ENCODE assay signal across 8 mouse cellular contexts in the genomic region with DNA sequence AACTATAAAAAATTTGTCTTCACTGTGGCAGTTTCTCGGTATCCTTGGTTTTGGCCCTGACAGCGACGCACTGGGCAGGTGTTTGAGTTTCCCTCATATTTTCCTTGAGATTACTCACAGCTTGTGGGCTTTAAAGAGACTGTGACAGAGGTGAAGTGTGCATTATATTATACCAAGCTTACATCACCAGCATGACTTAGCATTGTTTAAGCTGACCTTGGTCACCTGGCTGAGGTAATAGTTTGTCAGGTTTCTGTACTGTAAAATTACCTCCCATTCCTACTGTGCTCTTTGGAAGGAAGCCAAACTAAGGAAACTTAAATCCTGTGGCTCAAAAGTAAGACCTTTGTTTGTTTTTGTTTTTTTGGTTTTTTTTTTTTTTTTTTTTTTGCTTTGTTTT.
A peak's percentile ranks its signal among the peaks of the same experiment; 100 is the strongest.
DNase-seq lines count a peak whose midpoint lies in the region; ATAC-seq and TF ChIP-seq lines count a peak whose summit lies in the region.

No protein-coding gene starts in this region.

- no peaks in the 10 kb centered on the region for H3K27me3 ChIP-seq in heart, embryonic 15.5 days
- no peaks in the 10 kb centered on the region for H3K27me3 ChIP-seq in hindbrain, embryonic 16.5 days (replicated peaks; ENCODE audit: control insufficient read depth, insufficient read depth, low read length)
- no peaks in the 10 kb centered on the region for H3K27me3 ChIP-seq in midbrain, embryonic 14.5 days (ENCODE audit: control insufficient read depth, insufficient read depth, low read length)

- no peak overlapping the region for H3K9ac ChIP-seq in heart, embryonic 15.5 days
- H3K9ac ChIP-seq in hindbrain, embryonic 16.5 days (ENCODE audit: low read depth, low read length): no peak overlapping the region
- no peak overlapping the region for H3K9ac ChIP-seq in midbrain, embryonic 14.5 days (replicated peaks; ENCODE audit: low read length)

- no peak for TF ChIP-seq POLR2A in brain, embryonic 14.5 days (IDR thresholded peaks at IDR 0.05; ENCODE audit: borderline replicate concordance, extremely low read depth, insufficient read depth, insufficient read length, poor library complexity, severe bottlenecking)

- no peak for ATAC-seq in heart, embryonic 15.5 days (replicated peaks; ENCODE audit: insufficient number of reproducible peaks, insufficient read depth, low FRiP score, low read depth)
- no peak for ATAC-seq in hindbrain, embryonic 16.5 days
- ATAC-seq in midbrain, embryonic 14.5 days (ENCODE audit: low FRiP score, low TSS enrichment): no peak
- ATAC-seq in erythroid progenitor cell, adult 5-6 weeks (replicated peaks; ENCODE audit: low FRiP score, poor library complexity, severe bottlenecking): no peak

- H3K9me3 ChIP-seq in heart, embryonic 15.5 days (replicated peaks): no peaks in the 10 kb centered on the region
- H3K9me3 ChIP-seq in hindbrain, embryonic 16.5 days (ENCODE audit: control insufficient read depth, low read length): no peaks in the 10 kb centered on the region
- no peaks in the 10 kb centered on the region for H3K9me3 ChIP-seq in midbrain, embryonic 14.5 days (ENCODE audit: control insufficient read depth, low read length)

- TF ChIP-seq CTCF in brain, embryonic 14.5 days (IDR thresholded peaks at IDR 0.05; ENCODE audit: borderline replicate concordance, extremely low read depth, insufficient read depth, insufficient read length): no peak

- H3K36me3 ChIP-seq in heart, embryonic 15.5 days: peaks cover 16% of the 10 kb centered on the region; the same call in 1 of the 2 replicates
- peaks cover 3% of the 10 kb centered on the region; the same call in 1 of the 2 replicates for H3K36me3 ChIP-seq in hindbrain, embryonic 16.5 days (ENCODE audit: control insufficient read depth, insufficient read depth, low read length)
- peaks cover 12% of the 10 kb centered on the region for H3K36me3 ChIP-seq in midbrain, embryonic 14.5 days (ENCODE audit: control insufficient read depth, insufficient read depth, low read length)

- peak overlapping the region; percentile 99 for H3K27ac ChIP-seq in heart, embryonic 15.5 days
- no peak overlapping the region for H3K27ac ChIP-seq in hindbrain, embryonic 16.5 days (ENCODE audit: low read depth, low read length)
- no peak overlapping the region for H3K27ac ChIP-seq in midbrain, embryonic 14.5 days (replicated peaks; ENCODE audit: low read depth, low read length)

- no peak for DNase-seq in heart, adult 11 months
- DNase-seq in brain, embryonic 14.5 days (ENCODE audit: low read depth): peak; percentile 23
- no peak for DNase-seq in midbrain, embryonic 14.5 days
- DNase-seq in MN1 (ENCODE audit: low spot score): no peak
- no peak for DNase-seq in layer of hippocampus, adult 9-11 months

- WGBS in heart, embryonic 15.5 days: 43% methylated on average over 3 of the region's 3 CpGs
- WGBS in hindbrain, embryonic 16.5 days: 59% methylated on average over 3 of the region's 3 CpGs
- 61% methylated on average over 3 of the region's 3 CpGs for WGBS in midbrain, embryonic 14.5 days

- peak overlapping the region; percentile 79 for H3K4me2 ChIP-seq in heart, embryonic 15.5 days
- peak overlapping the region; percentile 84 for H3K4me2 ChIP-seq in hindbrain, embryonic 16.5 days (ENCODE audit: low read length)
- H3K4me2 ChIP-seq in midbrain, embryonic 14.5 days (ENCODE audit: low read length): peak overlapping the region; percentile 77

- 0 out of 2 replicates have a peak overlapping the region, but pooled peaks have one; percentile 68 for H3K4me3 ChIP-seq in heart, embryonic 15.5 days
- no peak overlapping the region; the same call in 1 of the 2 replicates for H3K4me3 ChIP-seq in hindbrain, embryonic 16.5 days (ENCODE audit: low read length)
- no peak overlapping the region for H3K4me3 ChIP-seq in midbrain, embryonic 14.5 days (replicated peaks; ENCODE audit: low read depth, low read length)

- peaks cover 38% of the 10 kb centered on the region for H3K4me1 ChIP-seq in heart, embryonic 15.5 days (replicated peaks)
- peaks cover 28% of the 10 kb centered on the region for H3K4me1 ChIP-seq in hindbrain, embryonic 16.5 days (ENCODE audit: control insufficient read depth, insufficient read depth, low read depth, low read length)
- peaks cover 17% of the 10 kb centered on the region for H3K4me1 ChIP-seq in midbrain, embryonic 14.5 days (ENCODE audit: control insufficient read depth, insufficient read depth, low read length)
